Mouse (Mus musculus): ENCODE data around the gene Fstl3.

Fstl3 gene

DNA sequence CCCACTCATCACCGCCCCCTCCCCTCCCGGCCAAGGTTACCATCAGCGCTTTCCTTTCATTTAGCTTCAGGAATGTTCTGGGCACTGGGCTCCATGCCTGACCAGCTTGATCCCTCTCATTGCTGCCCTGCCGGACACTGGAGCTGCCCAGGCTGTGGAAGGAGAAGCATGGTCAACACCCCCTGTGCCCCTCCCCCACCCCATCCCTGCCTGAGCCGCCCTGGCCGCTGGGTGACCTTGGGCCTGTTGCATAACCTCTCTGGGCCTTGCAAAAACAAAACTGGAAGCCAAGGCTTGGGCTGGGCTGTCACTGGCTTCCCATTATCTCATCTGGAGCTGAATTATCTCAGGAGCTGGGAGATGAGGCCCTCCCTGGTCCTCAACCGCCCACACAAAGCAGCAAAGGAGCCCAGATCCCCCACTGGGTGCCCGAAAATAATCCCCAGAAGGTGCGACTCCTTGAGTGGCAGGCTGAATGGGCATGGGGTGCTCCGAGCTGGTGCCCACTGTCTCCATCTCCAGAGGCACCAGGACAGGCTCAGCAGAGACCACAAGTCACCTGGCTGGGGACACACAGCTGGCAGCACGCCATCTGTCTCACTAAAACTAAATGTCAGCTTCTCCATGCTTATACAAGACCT is 25.4 kb downstream of the Fstl3 start:
- in situ Hi-C loops (cut with MboI; ENCODE audit: low pct_unique_long_range_greater_than_20kb in 1 of 2, low sequenced_read_pairs in 2 of 2, unreplicated experiment in 1 of 2): no loop called here

DNA sequence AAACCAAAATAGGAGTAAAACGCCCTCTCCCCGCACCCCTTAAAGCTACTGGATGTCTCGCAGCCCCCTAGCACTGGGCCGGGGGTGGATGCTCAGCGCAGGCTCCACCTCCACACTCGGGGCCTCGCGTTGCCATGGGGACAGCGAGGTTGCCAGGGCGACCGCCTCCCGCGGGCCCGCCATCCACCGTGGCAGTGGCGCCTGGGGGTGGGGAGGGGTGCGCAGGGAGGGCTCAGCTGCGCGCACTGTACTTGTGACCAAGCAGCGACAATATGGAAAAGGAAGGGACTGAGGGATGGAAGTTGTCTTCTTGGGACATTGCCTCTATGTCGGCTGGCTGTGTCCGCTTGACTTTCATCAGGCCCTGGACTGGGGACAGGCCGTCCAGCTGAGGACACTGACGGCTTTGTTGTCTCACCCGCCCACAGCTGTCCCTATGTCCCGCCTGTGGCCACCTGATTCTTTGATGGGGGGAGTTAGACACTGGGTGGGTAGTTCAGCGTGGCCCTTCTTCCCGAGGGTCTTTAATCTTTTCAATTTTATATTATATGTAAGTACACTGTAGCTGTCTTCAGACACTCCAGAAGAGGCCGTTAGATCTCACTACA is 26.7 kb downstream of the Fstl3 start:
- in situ Hi-C loops (cut with MboI; ENCODE audit: low pct_unique_long_range_greater_than_20kb in 1 of 2, low sequenced_read_pairs in 2 of 2, unreplicated experiment in 1 of 2): no loop called here

DNA sequence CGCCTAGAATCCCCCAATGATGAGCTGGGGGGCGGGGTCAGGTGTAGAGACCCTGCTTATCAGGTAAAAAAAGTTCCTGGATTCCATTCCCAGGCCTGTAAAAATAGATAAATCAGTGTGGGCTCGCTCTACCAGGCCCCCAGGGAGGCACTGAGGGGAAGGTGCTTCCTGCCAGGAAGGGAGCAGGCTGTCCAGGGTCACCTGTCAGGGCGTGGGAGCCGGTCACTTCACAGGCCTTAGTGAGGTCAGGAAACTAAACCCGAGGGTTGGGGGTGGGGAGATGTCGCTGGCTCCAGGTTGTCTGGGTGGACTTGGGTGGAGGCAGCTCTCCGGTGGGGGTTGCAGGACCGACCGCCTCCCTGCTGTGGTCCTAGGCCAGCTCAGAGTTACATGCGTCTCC is 28.6 kb downstream of the Fstl3 start:
- in situ Hi-C loops (cut with MboI; ENCODE audit: low pct_unique_long_range_greater_than_20kb in 1 of 2, low sequenced_read_pairs in 2 of 2, unreplicated experiment in 1 of 2): no loop called here

- in situ Hi-C loops (cut with MboI; ENCODE audit: low pct_unique_long_range_greater_than_20kb in 1 of 2, low sequenced_read_pairs in 2 of 2, unreplicated experiment in 1 of 2): no loop called here
These were observed 29.3 kb downstream of the Fstl3 start for GRCm38 (mm10) chr10:79806331-79806730.

- in situ Hi-C loops (cut with MboI; ENCODE audit: low pct_unique_long_range_greater_than_20kb in 1 of 2, low sequenced_read_pairs in 2 of 2, unreplicated experiment in 1 of 2): no loop called here
These were observed 29.9 kb downstream of the Fstl3 start for GRCm38 (mm10) chr10:79806972-79807371.

- in situ Hi-C loops (cut with MboI; ENCODE audit: low pct_unique_long_range_greater_than_20kb in 1 of 2, low sequenced_read_pairs in 2 of 2, unreplicated experiment in 1 of 2): no loop called here
These were observed 30.8 kb downstream of the Fstl3 start for GRCm38 (mm10) chr10:79807826-79808225.

GRCm38 (mm10) chr10:79808728-79809127 is 31.7 kb downstream of the Fstl3 start:
- in situ Hi-C loops (cut with MboI; ENCODE audit: low pct_unique_long_range_greater_than_20kb in 1 of 2, low sequenced_read_pairs in 2 of 2, unreplicated experiment in 1 of 2): no loop called here

DNA sequence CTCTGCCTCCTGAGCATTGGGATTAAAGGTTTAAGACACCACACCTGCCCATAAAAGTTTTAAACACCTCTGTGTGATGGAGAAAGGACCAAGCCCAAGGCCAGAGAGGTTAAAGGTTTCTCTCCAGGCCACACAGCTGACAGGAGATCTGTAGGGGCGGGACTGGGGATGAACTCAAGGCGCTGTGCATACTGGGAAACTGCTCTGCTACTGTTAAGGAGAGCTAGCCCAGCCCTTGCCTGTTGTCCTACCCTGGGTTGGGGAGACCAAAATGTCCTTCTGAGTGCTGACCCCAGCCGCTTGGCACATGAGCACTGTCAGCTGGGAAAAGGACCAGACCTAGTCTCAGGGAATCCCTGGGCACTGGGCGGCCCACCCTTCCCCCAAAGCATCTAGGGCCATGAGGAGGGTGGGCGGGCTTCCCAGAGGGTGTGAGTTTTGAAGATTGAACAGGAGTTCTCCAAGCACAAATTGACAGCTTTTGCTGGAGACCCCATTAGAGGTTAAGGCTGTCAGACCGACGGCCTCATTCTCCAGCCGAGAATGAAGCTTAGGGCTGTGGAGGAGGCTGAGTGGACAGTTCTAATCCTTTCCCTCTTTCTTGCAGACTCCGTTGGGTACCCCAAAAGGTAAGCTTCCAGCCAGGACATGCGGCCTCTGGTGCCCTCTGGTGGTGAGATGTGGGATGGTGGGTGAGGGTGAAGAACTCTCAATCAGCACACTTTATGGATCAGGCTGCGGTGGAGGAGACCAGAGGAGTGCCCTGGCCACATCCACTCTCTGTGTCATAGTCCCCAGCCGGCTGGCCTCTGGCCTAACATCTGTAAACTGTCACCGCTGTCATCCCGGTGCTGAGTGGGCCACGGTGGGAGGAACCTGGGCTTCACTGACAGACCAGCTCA is 34.9 kb downstream of the Fstl3 start:
- in situ Hi-C loops (cut with MboI; ENCODE audit: low pct_unique_long_range_greater_than_20kb in 1 of 2, low sequenced_read_pairs in 2 of 2, unreplicated experiment in 1 of 2): no loop called here

DNA sequence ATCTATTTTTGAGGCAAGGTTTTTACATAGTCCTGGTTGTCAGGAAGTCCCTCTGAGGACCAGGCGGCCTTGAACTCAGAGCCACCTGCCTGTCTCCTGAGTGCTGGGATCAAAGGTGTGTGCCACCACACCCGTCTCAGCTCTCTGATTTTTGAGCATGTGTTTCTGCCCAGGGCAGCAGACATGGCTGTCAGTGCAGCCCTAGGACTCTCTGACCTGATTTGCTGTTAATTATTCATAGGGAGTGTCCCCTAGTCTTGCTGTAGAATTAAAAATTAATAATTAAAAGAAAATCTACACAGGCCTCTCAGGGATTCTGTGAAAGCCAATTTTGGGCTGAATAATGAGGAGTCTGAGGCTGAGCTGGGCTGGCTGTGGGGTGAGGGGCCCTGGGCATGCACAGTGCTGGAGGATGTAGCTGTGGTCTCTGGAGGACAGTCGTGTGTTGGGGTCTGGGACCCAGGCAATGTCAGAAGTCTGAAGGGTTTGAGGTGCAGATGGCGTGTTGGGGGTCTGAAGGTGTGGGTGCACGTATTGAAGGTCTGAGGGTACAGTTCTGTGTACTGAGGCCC is 37.3 kb downstream of the Fstl3 start:
- in situ Hi-C loops (cut with MboI; ENCODE audit: low pct_unique_long_range_greater_than_20kb in 1 of 2, low sequenced_read_pairs in 2 of 2, unreplicated experiment in 1 of 2): no loop called here

DNA sequence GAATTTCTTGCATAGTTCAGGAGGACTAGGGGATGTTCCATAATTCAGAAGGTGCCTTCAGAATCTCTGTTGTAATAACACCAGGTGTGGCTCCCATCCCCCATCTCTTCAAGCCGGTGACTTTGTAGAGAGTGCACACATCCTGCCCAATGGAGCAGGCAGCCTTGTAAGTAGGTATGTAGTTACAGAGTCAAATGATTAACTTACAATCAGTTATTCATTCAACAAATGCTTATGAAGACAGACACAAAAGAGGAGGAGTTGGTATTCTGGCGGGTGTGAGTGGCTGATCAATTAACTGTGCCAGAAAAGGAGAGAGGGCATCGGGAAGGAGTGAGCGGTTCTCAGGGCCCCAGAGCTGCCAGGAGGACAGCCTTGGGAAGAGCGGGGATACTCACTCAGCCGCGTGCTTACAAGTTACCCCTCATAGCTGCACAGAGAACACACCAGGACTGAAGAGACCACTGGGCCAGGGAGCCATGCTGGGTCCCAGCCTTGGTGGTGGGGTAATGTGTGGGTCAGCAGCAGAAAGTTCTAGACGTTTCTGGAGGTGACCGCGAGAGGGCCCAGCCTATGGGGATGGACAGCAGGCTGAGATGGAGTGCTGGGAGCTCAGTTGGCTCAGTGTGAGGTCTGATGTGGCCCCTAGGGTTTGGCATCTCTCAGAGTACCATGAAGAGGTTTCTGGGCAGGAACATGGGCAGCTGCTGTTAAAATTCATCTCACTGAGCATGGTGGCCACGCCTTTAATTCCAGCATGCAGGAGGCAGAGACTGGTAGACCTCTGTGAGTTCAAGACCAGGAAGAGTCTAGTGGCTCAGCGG is 38.8 kb downstream of the Fstl3 start:
- in situ Hi-C loops (cut with MboI; ENCODE audit: low pct_unique_long_range_greater_than_20kb in 1 of 2, low sequenced_read_pairs in 2 of 2, unreplicated experiment in 1 of 2): no loop called here

- in situ Hi-C loops (cut with MboI; ENCODE audit: low pct_unique_long_range_greater_than_20kb in 1 of 2, low sequenced_read_pairs in 2 of 2, unreplicated experiment in 1 of 2): no loop called here
These were observed 40.0 kb downstream of the Fstl3 start for GRCm38 (mm10) chr10:79817111-79817510.

DNA sequence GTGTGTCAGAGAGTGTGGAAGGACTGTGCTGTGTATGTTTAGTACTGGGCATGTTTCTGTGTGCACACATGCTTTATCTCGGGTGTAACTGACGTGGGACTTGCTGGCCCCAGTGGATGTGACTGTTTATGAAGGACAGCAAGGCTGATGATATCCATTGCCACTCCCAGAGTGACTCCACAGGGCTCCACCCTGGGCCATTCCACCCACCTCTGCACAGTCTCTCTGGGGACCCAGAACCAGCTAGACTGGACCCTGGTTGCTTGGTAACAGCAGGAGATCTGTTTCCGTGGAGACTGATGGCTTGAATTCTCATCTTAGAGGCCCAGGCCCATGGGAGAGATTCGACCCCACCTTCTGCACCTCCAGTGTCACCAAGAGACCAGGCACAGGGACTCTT is 41.2 kb downstream of the Fstl3 start:
- in situ Hi-C loops (cut with MboI; ENCODE audit: low pct_unique_long_range_greater_than_20kb in 1 of 2, low sequenced_read_pairs in 2 of 2, unreplicated experiment in 1 of 2): no loop called here

DNA sequence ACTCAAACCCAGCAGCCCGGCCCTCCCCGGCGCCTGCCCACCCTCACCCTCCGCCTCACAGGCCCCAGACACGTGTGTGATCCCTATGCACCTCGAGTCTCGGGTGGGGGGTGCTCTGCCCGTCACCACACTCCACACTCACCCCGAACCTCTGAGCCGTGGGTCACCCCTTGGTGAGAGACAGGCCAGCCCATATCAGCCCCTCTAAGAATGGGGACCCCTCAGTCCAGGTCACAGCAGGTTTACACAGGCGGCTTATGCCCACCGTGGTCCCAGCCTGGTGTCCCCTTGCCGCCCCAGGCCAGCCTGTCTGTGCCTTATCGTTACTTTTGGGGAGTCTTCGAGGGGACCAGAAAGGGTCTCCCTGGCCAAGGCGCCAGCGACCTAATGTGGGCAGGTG is 42.5 kb downstream of the Fstl3 start:
- in situ Hi-C loops (cut with MboI; ENCODE audit: low pct_unique_long_range_greater_than_20kb in 1 of 2, low sequenced_read_pairs in 2 of 2, unreplicated experiment in 1 of 2): no loop called here

- in situ Hi-C loops (cut with MboI; ENCODE audit: low pct_unique_long_range_greater_than_20kb in 1 of 2, low sequenced_read_pairs in 2 of 2, unreplicated experiment in 1 of 2): no loop called here
These were observed 43.2 kb downstream of the Fstl3 start for GRCm38 (mm10) chr10:79820277-79820676.

GRCm38 (mm10) chr10:79820782-79821181 is 43.7 kb downstream of the Fstl3 start, which contains the start of gene Misp:
TSS of gene Misp (plus strand) at chr10:79820989.
- in situ Hi-C loops (cut with MboI; ENCODE audit: low pct_unique_long_range_greater_than_20kb in 1 of 2, low sequenced_read_pairs in 2 of 2, unreplicated experiment in 1 of 2): no loop called here

DNA sequence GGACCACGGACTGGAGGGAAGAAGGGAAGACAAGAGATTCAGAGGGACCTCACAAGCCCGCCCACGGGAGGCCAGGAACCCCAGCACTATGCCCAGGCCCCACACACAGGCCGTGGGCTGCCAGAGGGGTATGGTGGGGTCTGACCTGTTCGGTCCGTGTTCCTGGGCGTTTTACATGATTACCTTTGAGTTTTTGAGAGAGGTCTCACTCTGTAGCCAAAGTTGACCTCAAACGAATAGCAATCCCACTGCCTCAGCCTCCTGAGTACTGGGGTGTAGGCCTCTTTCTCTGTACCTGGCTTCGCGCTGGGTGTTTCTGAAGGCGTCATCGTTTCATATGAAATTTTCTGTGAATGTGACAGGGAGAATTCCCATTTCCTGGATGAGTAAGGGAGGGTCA is 44.7 kb downstream of the Fstl3 start:
- in situ Hi-C loops (cut with MboI; ENCODE audit: low pct_unique_long_range_greater_than_20kb in 1 of 2, low sequenced_read_pairs in 2 of 2, unreplicated experiment in 1 of 2): no loop called here

GRCm38 (mm10) chr10:79822372-79822771 is 45.3 kb downstream of the Fstl3 start:
- in situ Hi-C loops (cut with MboI; ENCODE audit: low pct_unique_long_range_greater_than_20kb in 1 of 2, low sequenced_read_pairs in 2 of 2, unreplicated experiment in 1 of 2): no loop called here

GRCm38 (mm10) chr10:79823011-79823410 is 45.9 kb downstream of the Fstl3 start:
- in situ Hi-C loops (cut with MboI; ENCODE audit: low pct_unique_long_range_greater_than_20kb in 1 of 2, low sequenced_read_pairs in 2 of 2, unreplicated experiment in 1 of 2): no loop called here

Measured in mouse embryonic stem cell (cell line).